Mouse (Mus musculus): ENCODE results near the gene Prps2. TPM values are rescaled to one million over a fixed set of nuclear protein-coding genes. Genes with fewer than 3 reads are reported as not detected.
"Not testable (repeated sequence)": the region's sequence is repeated elsewhere in the genome, so short reads cannot be mapped to it uniquely, and the experiment has no call there.

The Prps2 gene
- total and polyA plus RNA-seq, 3 experiments = 22.4 to 44.2 (median 40.4) TPM

DNA sequence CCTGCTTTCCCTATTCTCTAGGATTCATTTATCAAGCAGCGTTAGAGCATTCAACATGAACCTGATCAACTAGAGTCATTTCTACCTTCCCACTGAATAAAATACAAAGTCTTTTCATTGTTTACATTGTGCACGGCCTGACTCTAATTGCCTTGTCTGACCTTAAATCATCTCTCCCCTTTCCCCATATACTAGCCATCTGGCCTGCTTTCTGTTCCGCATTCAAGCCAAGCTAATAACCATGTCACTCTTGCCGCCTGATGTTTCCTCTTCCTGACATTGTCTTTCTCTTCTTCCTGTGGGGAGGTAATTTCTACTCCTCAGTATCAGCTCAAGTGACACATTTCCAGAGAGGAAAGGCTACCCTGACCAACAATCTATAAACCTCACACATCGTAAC is 66.8 kb downstream of the Prps2 start:
- Histone ChIP-seq H3K4me1 (ENCODE audit: insufficient read depth, low read depth, low read length) (no peaks in the 10 kb centered on the region), H3K27me3 (ENCODE audit: insufficient read depth, low read length) (no peaks in the 10 kb centered on the region), H3K9me3 (replicated peaks) (no peaks in the 10 kb centered on the region), H3K4me3 (ENCODE audit: low read depth, low read length) (no peak overlapping the region), H3K36me3 (replicated peaks) (no peaks in the 10 kb centered on the region)
- ATAC-seq (ENCODE audit: extremely low read depth, insufficient number of reproducible peaks, low FRiP score, poor library complexity, severe bottlenecking) = no peak
- no peak for TF ChIP-seq CTCF (IDR thresholded peaks at IDR 0.05; ENCODE audit: low read depth, low read length)
- no peak for TF ChIP-seq GATA2 (IDR thresholded peaks at IDR 0.05; ENCODE audit: borderline replicate concordance, low read depth, low read length)
- no peak for TF ChIP-seq POLR2AphosphoS5 (IDR thresholded peaks at IDR 0.05; ENCODE audit: insufficient replicate concordance, low read depth, low read length)
- no peak for TF ChIP-seq GATA1 (IDR thresholded peaks at IDR 0.05; ENCODE audit: borderline replicate concordance, low read length)
- no peak for TF ChIP-seq TAL1 (conservative IDR thresholded peaks at IDR 0.05; ENCODE audit: low read depth, low read length)
- no peak for DNase-seq (ENCODE audit: low spot score)

GRCm38 (mm10) chrX:167315093-167315726 is 67.3 kb downstream of the Prps2 start:
- H3K36me3 ChIP-seq (replicated peaks) = no peaks in the 10 kb centered on the region
- H3K4me1 ChIP-seq (ENCODE audit: insufficient read depth, low read depth, low read length) = no peaks in the 10 kb centered on the region
- no peaks in the 10 kb centered on the region for H3K9me3 ChIP-seq (replicated peaks)
- TF ChIP-seq CTCF (IDR thresholded peaks at IDR 0.05; ENCODE audit: low read depth, low read length) = no peak
- no peak for TF ChIP-seq POLR2AphosphoS5 (IDR thresholded peaks at IDR 0.05; ENCODE audit: insufficient replicate concordance, low read depth, low read length)
- no peak for TF ChIP-seq TAL1 (conservative IDR thresholded peaks at IDR 0.05; ENCODE audit: low read depth, low read length)
- TF ChIP-seq GATA2 (IDR thresholded peaks at IDR 0.05; ENCODE audit: borderline replicate concordance, low read depth, low read length) = no peak
- no peak for TF ChIP-seq GATA1 (IDR thresholded peaks at IDR 0.05; ENCODE audit: borderline replicate concordance, low read length)
- H3K27me3 ChIP-seq (ENCODE audit: insufficient read depth, low read length) = no peaks in the 10 kb centered on the region
- H3K4me3 ChIP-seq (ENCODE audit: low read depth, low read length) = no peak overlapping the region
- ATAC-seq (ENCODE audit: extremely low read depth, insufficient number of reproducible peaks, low FRiP score, poor library complexity, severe bottlenecking) (no peak), DNase-seq (ENCODE audit: low spot score) (no peak)

- H3K9me3 ChIP-seq (replicated peaks); H3K4me3 ChIP-seq (ENCODE audit: low read depth, low read length); ATAC-seq (ENCODE audit: extremely low read depth, insufficient number of reproducible peaks, low FRiP score, poor library complexity, severe bottlenecking); DNase-seq (ENCODE audit: low spot score); H3K4me1 ChIP-seq (ENCODE audit: insufficient read depth, low read depth, low read length); H3K27me3 ChIP-seq (ENCODE audit: insufficient read depth, low read length); H3K36me3 ChIP-seq (replicated peaks): not testable (repeated sequence)
Measured at GRCm38 (mm10) chrX:167302061-167302460, 80.5 kb downstream of the Prps2 start.

Other genes with a start within 250 kb of the Prps2 start
- gene Tmsb4x, start 173.4 kb downstream of the Prps2 start, total RNA-seq (2014; fragmentation: Nextera tagmentation) = not detected in 2 replicates
- 0.46 and 0.87 TPM in 2 replicates for gene Tmsb4x, start 173.4 kb downstream of the Prps2 start, total RNA-seq (2017)
- 0.09 TPM in 1 of 2 replicates, not detected in the other for gene Tmsb4x, start 173.4 kb downstream of the Prps2 start, polyA plus RNA-seq (2012)
- gene Tlr8, start 118.4 kb downstream of the Prps2 start, total RNA-seq (2014; fragmentation: Nextera tagmentation) = not detected in 2 replicates
- 0.11 TPM in 1 of 2 replicates, not detected in the other for gene Tlr8, start 118.4 kb downstream of the Prps2 start, total RNA-seq (2017)
- gene Tlr8, start 118.4 kb downstream of the Prps2 start, polyA plus RNA-seq (2012) = not detected in 2 replicates
- not detected in 2 replicates for gene Tlr7, start 52.2 kb downstream of the Prps2 start, total RNA-seq (2014; fragmentation: Nextera tagmentation)
- gene Tlr7, start 52.2 kb downstream of the Prps2 start, total RNA-seq (2017) = not detected in 2 replicates
- not detected in 2 replicates for gene Tlr7, start 52.2 kb downstream of the Prps2 start, polyA plus RNA-seq (2012)

All from G1E (cell line).